Mouse (Mus musculus) erythroblast, embryonic 14.5 days (primary cell): Measurements from ENCODE around the gene Amer2. TPM values are rescaled to one million over a fixed set of nuclear protein-coding genes. Genes with fewer than 3 reads are reported as not detected.

Source experiments
- H3K27me3 ChIP-seq: 2 replicates; pipeline ENCODE4 v1.6.1; 2012; ENCODE audit warnings: inconsistent platforms; ENCODE audit not compliant: control insufficient read depth
- H3K36me3 ChIP-seq: 2 replicates; pipeline ENCODE4 v1.6.1; 2012; ENCODE audit warnings: mild to moderate bottlenecking, inconsistent platforms; ENCODE audit not compliant: control insufficient read depth
- H3K4me1 ChIP-seq: 2 replicates; pipeline ENCODE4 v1.6.1; 2012; ENCODE audit warnings: inconsistent platforms; ENCODE audit not compliant: control insufficient read depth
- H3K4me3 ChIP-seq: replicated peaks from 2 replicates; pipeline ENCODE3; 2012; ENCODE audit warnings: moderate library complexity, mild to moderate bottlenecking, inconsistent platforms
- H3K9me3 ChIP-seq: 2 replicates; pipeline ENCODE4 v1.6.1; 2012; ENCODE audit warnings: low read length, inconsistent platforms, mixed read lengths; ENCODE audit not compliant: control insufficient read depth
- GATA1 ChIP-seq: IDR thresholded peaks from 2 replicates; pipeline ENCODE4 v1.6.1; 2012; ENCODE audit warnings: low read length, inconsistent platforms, mixed read lengths
- TAL1 ChIP-seq: IDR thresholded peaks from 3 replicates; pipeline ENCODE4 v1.6.1; 2012; ENCODE audit warnings: low read length, inconsistent platforms, mixed read lengths
- polyA plus RNA-seq: library from polyadenylated mRNA; stranded (reverse); fragments of >175 nt; gene quantifications from 2 replicates; pipeline ENCODE4 v1.2.3, GENCODE M21; 2012

Amer2 gene
- polyA plus RNA-seq, 1 experiment: not detected

DNA sequence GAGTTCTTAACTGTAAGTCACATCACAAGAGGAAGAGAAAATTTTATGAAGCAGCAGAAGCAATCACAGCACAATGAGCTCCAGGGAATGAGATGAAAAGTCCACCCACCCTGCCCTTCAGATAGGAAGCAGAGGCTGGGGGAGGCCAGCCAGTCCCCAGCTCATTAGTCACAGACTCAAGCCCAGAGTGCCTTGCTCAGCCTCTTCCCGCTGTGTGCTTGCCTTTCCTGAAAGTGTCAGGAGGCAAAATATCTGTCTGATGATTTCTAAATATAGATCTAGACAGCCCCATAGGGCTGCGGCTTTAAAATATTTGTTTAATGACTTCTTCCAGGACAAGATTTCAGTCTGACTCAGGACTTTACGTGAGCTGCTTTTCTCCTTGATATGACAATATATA is 54.8 kb downstream of the Amer2 start:
- no peak for TF ChIP-seq TAL1
- TF ChIP-seq GATA1: no peak
- Histone ChIP-seq H3K4me1 (no peaks in the 10 kb centered on the region), H3K9me3 (no peaks in the 10 kb centered on the region), H3K4me3 (no peak overlapping the region), H3K27me3 (no peaks in the 10 kb centered on the region), H3K36me3 (no peaks in the 10 kb centered on the region)

DNA sequence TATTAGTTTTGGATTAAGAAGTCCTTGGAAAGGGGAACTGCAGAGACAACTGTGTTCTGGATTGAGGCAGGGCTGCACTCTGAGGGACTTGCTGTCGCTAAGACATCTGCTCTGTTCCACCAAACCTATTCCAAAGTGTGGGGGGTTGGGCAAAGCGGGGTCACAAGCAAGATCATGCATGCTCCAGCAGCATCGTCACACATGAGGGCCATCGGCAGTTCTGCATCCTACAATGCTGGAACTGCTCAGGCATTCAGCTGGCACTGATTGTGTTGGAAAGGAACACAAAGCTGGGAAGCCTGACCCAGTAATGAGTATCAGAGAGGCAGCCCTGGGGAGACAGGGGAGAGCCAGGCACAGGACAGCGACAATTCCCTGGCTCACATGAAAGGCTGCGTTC is 56.5 kb downstream of the Amer2 start:
- Histone ChIP-seq H3K4me1 (no peaks in the 10 kb centered on the region), H3K4me3 (no peak overlapping the region), H3K9me3 (no peaks in the 10 kb centered on the region), H3K27me3 (no peaks in the 10 kb centered on the region), H3K36me3 (no peaks in the 10 kb centered on the region)
- no peak for TF ChIP-seq TAL1

GRCm38 (mm10) chr14:60431515-60431914 is 58.5 kb downstream of the Amer2 start:
- Histone ChIP-seq H3K4me1 (no peaks in the 10 kb centered on the region), H3K36me3 (no peaks in the 10 kb centered on the region), H3K9me3 (no peaks in the 10 kb centered on the region), H3K27me3 (no peaks in the 10 kb centered on the region), H3K4me3 (no peak overlapping the region)
- TF ChIP-seq TAL1 (no peak), GATA1 (no peak)

DNA sequence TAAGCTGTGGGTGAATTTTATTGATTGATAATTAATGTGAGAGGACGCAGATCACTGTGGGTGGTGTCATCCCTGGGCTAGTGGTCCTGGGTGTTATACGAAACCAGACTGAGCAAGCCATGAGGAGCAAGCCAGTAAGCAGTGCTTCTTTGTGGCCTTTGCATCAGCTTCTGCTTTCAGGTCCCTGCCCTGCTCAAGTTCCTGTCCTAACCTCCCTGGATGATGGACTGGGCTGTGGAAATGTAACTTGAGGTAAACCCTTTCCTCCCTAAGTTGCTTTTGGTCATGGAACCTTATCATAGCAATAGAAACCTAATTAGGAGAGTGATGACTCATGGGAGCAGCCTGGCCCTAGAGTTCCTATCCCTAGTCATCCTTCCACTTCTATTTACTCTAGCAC is 59.1 kb downstream of the Amer2 start:
- no peaks in the 10 kb centered on the region for H3K9me3 ChIP-seq
- no peak overlapping the region for H3K4me3 ChIP-seq
- no peaks in the 10 kb centered on the region for H3K27me3 ChIP-seq
- no peaks in the 10 kb centered on the region for H3K36me3 ChIP-seq
- H3K4me1 ChIP-seq: no peaks in the 10 kb centered on the region
- TF ChIP-seq GATA1: no peak
- TF ChIP-seq TAL1: no peak

DNA sequence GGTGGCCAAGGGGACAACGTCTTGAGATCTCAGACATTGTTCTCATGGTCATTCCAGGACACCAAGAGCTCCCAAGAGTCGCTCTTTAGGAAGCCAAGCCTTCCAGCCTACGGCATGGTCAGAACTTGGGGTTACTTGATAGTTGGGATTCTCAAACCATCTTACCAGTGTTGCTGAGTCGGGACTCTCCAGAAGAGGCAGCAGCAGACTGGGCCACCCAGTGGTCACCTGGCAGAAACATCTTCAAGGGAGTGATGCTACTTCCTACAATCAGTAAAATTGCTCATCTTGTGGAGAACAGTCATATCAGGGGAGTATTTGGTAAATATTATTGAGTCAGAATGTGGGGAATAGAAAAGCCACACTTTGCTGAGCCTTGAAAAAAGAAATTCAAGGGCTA is 62.5 kb downstream of the Amer2 start:
- no peak for TF ChIP-seq TAL1
- no peak for TF ChIP-seq GATA1

DNA sequence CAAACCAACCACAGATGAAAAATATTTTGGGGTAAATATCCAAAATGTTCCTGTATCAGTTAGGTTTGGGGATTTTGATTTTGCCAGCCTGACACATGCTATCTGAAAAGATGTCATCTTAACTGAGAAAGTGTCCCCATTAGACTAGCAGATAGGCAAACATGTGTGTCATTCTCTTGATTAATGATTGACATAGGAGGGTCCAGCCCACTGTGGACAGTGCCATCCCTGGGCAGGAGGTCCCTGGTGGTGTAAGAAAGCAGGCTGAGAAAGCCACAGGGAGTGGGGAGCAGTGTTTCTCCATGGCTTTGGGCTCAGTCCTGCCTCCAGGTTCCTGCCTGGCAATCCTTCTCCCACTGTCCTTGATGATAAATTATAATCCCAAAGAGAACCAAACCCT is 63.3 kb downstream of the Amer2 start:
- no peaks in the 10 kb centered on the region for H3K4me1 ChIP-seq
- H3K4me3 ChIP-seq: no peak overlapping the region
- no peaks in the 10 kb centered on the region for H3K27me3 ChIP-seq
- no peaks in the 10 kb centered on the region for H3K36me3 ChIP-seq
- TF ChIP-seq GATA1 (no peak), TAL1 (no peak)
- no peaks in the 10 kb centered on the region for H3K9me3 ChIP-seq

More for the DNA sequence above, 62.5 kb downstream of the Amer2 start:
- no peaks in the 10 kb centered on the region for H3K9me3 ChIP-seq
- no peaks in the 10 kb centered on the region for H3K27me3 ChIP-seq
- H3K4me1 ChIP-seq: no peaks in the 10 kb centered on the region
- H3K4me3 ChIP-seq: no peak overlapping the region
- H3K36me3 ChIP-seq: no peaks in the 10 kb centered on the region

Other genes starting within 250 kb of the Amer2 start
- 0.01 TPM in 1 of 2 replicates, not detected in the other for gene Atp8a2, start 176.1 kb upstream of the Amer2 start, polyA plus RNA-seq
- gene Nupl1, start 121.8 kb upstream of the Amer2 start, polyA plus RNA-seq: not detected in 2 replicates
- 0.37 and 0.49 TPM in 2 replicates for gene Gm49336, start 121.8 kb upstream of the Amer2 start, polyA plus RNA-seq
- 0.15 and 0.20 TPM in 2 replicates for gene Mtmr6, start 108.0 kb upstream of the Amer2 start, polyA plus RNA-seq